Mouse (Mus musculus) left cerebral cortex, postnatal 14 days (tissue): ENCODE results near the gene Ttc33. TPM values are rescaled to one million over a fixed set of nuclear protein-coding genes. Genes with fewer than 3 reads are reported as not detected.

Experiments used
- DNase-seq, 2 experiments: peaks; one replicate each; pipeline ENCODE4 v3.0.0; 2021 to 2022; ENCODE audit warnings: low spot score in 2 of 2, mixed read lengths in 1 of 2
- intact Hi-C: fragments of 180-260 bp; cut with DNase I; formaldehyde crosslinking; loops from one replicate; pipeline ENCODE4 v1.15.1; 2025
- long read RNA-seq, 2 experiments: library from polyadenylated mRNA; stranded (forward); transcript quantifications; one replicate each; pipeline ENCODE4 v2.0.0; 2021
- total RNA-seq, 2 experiments: library from RNA; stranded (reverse); gene quantifications; 2 replicates each; pipeline ENCODE4 v1.2.3; 2021

The Ttc33 gene
- 10 to 100 TPM; 48.6 to 60.0 TPM for total RNA-seq
- long read RNA-seq, experiment 1, transcript Ttc33-203 (5 exons, 1,671 nt), result minor isoform, 17 of 57 reads
- long read RNA-seq, experiment 1, transcript Ttc33-201 (5 exons, 1,832 nt), result major isoform, 35 of 57 reads
- long read RNA-seq, experiment 1, partial matches to known transcripts, result 3 of 57 reads
- long read RNA-seq, experiment 1, other reads (novel, unspliced or antisense), result 1 of 57 reads
- long read RNA-seq, experiment 2, transcript Ttc33-201 (5 exons, 1,832 nt), result major isoform, 28 of 48 reads
- long read RNA-seq, experiment 2, transcript Ttc33-203 (5 exons, 1,671 nt), result minor isoform, 13 of 48 reads
- long read RNA-seq, experiment 2, partial matches to known transcripts, result 2 of 48 reads
- long read RNA-seq, experiment 2, other reads (novel, unspliced or antisense), result 4 of 48 reads

DNA sequence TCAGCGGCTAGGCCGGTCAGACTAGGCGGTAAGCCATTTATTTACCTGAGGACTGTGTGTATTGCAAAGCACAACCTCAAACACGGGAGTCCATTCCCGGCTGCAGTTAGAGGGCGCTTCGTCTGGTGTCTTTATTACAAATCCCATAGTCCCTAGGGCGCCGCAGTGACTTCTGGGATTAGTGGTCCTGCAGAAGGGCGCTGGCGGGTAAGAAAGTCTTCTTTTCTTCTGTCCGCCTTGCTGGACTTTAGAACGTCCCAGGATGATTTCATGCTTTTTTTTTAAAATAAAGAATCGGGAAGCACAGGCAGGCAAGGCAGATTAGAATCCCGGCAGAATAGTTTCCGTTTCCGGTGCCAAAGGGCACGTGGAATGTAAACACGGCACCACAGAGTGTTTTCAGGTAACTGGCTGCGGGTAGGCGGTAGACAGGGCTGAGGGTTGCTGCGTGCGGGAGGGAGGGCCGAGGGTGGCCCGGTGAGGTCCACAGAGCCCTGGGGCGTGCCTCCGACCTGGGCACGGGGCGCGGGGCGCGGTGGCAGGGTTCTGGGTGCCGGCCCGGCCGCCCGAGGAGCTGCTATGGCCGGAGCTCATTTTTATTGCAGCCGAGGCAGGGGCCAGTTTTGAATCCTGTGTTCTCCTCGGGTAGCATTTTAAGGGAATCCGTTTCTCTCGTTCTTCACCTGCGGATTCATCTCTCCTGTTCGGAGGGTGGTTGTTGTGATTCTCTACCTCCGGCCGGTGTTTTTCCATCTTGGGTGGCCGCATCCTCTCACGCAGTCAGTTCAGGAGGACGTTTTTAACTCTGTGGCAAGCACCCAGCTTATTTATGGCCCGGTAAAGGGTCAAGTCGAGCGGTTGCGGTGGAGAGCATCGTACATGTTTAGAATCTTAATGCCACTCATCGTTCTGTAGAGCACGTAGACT is at the start of gene Ttc33:
Gene Ttc33, plus strand, starts transcription at position 160 of the 927 bp plus-strand sequence.
- intact Hi-C loops, result loop anchor here (5.0 kb wide), 1 partner anchor 1022 kb away; no protein-coding TSS in a partner anchor
- DNase-seq, result peak; percentile 79 to 80

DNA sequence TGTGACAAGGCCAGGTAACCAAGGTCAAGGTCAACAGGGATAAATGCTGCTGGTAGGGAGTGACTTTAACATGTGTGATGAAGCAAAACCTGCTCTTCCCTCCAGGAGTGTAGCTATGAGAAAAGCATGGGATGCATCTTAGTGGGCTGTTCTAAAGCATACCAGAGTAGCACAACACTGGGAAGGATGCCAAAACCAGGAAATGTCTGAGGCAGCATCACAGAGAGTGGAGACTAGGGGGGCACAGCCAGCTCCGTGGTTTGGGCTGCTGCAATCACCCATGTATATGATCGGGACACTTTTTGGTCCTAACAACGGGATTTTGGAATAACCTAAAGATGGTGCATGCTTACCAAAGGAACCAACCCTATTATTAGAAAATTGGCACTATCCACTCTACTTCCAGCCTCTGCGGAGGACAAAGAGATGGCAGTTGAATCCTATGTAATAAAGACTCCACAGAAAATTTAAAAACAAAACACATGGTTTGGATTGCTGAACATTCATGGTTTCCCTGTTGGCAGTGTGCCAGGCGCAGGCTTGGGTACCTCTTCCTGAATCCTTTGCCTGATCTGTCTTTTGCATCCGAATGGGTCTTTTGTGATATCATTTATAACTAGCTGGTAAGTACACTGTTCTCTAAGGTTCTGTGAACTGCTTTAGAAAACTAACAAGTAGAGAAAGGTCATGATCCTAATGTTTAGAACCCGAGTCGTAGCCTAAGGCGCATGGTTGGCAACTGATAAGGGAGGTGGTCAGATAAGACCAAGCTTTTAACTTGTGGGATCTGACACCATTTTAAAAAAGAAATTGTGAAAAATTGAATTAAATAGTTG is 47.1 kb upstream of the Ttc33 start:
- DNase-seq, result peak; percentile 32 to 57
- intact Hi-C loops, result no loop called here

DNA sequence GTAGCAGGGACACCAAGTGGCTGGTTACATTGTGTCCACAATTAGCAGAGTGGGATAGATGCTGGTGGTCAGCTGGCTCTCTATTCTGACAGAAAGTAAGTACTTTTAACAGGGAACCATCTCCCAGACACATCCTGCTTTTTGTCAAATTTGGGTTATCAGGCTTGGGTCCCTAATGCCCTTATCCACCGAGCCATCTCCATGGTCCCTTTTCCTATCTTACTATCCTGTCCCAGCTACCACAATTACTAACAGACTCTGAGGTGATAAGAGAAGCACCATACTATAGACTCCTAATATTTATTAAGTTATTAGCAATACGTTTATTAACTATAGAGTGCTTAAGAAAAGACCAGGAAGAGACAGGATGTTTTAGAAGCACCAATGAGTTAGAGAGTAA is 46.0 kb upstream of the Ttc33 start:
- intact Hi-C loops, result no loop called here
- DNase-seq, result no peak

DNA sequence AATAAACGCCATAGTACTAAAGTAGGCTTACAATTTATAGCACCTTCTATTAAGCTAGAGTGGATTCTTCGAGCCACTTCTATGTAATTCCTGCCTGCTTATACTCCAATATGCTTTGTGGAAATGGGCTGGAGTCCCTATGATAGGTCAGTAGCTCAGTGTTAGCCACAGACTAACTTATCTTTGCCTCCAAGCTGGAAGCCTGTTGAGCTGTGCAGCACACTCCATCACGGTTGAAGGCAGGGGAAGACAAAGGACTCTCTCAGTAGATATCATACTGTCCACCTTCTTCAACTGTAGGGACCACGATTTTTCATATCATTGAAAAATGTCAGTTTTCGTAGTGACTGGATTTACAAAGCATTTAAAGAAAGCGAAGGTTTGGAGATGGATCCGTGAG is 45.5 kb upstream of the Ttc33 start:
- no peak for DNase-seq
- intact Hi-C loops, result no loop called here

DNA sequence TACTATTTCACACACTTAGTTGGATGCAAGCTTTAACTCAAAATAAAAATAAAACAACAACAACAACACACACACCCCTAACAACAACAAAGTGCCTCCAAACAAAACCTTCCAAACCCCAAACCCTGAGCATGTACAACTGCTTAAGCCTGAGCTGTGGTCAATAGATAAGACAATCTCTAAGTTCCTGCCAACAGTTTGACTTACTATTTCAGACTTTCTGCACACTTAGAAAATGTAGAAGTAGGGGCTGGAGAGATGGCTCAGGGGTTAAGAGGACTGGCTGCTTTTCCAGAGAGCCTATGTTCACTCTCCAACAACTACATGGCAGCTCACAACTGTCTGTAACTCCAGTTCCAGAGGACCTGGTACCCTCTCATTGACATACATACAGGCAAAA is 45.0 kb upstream of the Ttc33 start:
- DNase-seq, result no peak
- intact Hi-C loops, result no loop called here

DNA sequence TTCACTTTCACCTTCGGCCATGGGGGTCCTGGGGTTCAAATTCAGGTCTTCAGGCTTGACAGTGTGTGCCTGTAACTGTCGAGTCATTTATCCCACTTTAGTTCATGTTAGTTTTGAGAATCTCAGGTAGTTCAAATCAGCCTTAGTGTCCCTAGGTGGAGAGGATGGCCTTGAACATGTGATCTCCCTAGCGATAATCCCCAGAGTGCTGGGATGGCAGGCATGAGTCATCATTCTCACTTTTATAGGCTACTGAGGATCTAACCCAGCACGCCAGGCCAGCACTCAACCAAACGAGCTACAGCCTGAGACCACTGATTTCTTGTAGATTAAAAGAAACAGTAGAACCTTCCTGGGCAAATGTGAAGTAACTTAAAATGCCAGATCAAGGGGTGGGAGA is 43.3 kb upstream of the Ttc33 start:
- no peak for DNase-seq
- intact Hi-C loops, result no loop called here

DNA sequence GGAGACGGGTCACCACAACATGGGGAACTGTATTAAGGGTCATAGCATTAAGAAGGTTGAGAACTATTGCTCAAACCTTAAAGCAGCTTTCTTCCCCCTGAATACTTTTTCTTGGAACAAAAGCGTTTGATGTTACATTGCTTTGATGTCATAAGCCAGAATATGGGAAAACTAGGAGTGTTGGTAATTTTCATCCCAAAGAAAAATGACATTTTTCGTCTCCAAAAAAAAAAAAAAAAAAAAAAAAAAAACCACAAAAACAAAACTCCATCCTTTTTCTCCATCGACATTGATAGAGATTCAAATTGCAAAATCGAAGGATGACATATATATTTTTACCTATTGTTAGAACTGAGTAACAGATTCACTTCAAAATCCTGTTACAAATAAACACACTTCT is 42.6 kb upstream of the Ttc33 start:
- intact Hi-C loops, result no loop called here
- no peak for DNase-seq

DNA sequence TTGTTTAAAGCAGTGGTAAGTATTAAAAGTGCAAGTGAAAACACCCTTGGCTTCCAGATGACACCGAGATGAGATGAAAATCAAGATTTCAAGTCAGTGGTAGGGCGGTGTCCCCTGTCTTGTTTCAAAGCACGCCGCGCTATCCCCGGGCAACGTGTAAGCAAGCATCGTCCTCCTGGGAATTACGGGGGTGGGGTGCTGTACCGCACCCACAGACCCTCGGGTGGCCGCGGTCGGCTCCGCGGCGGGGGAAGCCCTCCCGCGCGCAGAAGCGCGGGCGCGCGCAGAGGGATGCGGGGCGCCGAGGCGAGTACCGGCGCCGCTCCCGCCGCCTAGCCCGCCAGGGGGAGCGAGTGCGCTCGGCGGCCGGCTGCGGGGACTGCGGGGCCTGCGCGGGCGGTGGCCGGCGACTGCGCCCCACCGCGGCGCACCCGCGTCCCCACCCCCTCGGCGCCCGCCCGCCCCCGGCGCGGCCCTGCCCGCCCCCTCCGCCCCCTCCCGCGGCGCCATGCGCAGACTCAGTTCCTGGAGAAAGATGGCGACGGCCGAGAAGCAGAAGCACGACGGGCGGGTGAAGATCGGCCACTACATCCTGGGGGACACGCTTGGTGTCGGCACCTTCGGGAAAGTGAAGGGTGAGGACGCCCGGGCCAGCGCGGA is 41.8 kb upstream of the Ttc33 start, which contains the start of gene Prkaa1:
Gene Prkaa1, plus strand, starts transcription at position 501 of the 660 bp plus-strand sequence.
- DNase-seq, result peak; percentile 53 to 70
- intact Hi-C loops, result no loop called here

DNA sequence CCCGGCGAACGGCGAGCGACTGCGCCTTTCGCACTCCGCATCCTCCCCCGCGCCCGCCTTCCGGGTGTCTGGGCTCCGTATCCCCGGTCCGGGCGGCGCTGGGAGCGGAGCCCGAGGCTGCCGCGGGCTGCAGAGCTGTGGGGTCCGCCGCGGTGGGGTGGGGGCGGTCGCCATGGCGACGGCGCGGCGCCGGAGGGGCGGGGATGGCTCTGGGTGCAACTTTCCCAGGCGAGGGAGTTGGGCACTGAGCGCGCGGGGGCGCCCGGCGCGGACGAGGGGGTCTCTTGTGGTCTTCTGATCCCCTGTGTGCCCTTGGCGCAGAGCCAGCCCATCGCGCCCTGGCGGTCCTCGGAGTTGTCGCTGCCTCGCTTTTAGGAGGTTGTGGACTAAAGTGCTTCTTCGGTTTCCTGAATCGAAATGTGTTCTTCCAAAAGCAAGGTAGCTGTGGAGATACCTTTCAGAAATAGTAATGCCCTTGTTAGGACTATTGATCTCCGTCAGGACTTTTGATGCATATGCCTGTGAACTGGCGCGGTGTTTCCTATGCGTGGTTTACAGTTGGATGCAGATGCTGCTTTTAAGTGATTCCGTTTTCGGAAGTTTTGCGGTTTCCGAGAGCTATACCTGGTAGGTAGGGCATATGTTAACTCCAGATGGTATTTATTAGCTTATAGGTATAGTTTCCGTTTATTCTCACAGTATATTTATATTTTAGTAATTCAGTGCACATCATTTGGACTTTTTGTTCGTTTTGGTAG is 41.1 kb upstream of the Ttc33 start:
- intact Hi-C loops, result no loop called here
- DNase-seq, result peak; percentile 58 to 69

DNA sequence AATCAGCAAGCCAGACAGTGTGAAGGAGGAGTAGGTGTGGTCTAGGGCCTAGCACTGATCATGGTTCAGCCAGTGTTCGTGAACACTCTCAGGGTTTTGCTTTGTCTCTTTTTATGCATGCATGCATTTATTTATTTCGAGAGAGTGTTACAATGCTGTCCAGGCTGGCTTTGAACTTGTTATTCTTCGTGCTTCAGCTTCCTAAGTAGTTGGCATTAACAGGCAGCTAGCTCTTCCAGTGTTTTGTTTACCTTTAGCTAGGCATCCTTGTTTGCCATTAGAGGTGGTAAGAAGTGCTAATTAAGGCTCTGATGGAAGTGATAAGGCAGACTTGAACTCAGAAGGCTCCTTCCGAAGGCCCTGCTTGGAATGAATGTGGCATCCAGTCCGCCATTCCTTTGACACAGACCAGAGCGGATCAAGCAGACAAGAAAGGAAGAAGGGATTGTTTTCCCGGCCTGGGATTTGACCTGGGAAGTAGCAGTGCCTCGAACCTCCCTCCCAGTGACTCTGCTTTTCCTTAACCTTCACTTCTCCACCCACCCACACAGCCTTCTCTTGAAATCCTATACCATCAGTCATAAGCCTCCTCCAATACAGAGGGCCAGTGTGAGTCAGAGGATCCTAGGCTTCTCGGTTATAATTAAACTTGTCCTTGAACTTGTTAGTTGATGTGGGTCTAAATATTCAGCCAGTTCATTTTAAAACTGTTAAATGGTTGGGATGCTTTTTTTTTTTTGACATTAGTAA is 40.0 kb upstream of the Ttc33 start:
- intact Hi-C loops, result no loop called here
- no peak for DNase-seq

DNA sequence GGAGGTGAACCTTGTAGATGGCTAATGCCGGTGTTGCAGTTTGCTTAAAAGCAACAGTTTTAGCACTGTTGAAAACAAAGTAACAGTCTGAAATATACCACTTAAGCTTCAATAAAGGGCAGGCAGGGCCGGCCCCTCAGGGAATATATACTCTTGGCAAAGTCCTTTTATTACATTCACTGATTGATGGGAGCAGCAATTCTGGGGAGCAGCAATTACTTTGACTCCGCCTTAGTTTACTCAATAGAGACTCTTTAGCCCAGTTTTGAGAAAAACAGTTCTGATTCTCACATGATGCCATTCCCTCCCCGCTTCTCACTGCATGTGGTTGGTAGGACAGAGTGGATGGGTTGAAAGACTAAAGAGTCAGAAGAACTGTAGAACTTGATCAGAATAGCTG is 36.1 kb upstream of the Ttc33 start:
- no peak for DNase-seq
- intact Hi-C loops, result no loop called here

DNA sequence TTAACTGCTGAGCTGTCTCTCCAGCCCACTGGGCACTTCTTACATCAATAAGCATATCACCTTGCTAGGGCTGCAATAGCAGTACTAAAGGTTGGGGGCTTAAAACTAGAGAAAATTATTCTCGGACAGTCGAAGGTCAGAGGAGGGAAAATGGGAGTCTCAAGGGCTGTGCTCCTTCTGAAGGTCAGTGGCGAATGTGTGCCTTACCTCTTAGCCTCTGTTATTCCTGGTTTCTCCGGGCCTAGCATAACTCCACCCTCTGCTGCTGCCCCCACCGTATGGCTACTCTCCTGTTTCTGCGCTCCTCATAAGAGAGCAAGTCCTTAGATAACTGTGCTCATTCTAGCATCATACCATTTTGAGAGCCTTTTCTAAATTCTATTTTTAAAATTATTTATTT is 33.2 kb upstream of the Ttc33 start:
- no peak for DNase-seq
- intact Hi-C loops, result no loop called here

DNA sequence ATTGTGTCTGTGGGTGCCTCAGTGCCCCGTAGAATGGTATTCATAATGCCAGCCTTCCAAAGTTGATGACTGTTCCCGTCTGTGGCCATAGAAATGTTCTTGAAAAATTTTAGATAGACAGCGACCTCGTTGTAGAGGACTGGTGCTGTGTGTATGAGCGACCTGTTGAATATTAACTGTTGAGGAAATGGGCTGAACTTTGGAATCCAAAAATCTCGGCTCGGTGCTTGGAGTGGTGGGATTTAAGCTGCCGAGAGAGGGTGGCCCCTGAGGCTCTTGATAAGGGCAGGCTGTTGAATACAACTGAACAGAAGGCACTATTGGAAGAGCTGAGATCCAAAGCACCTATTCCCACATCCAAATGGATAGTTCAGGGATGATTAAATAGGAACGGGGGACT is 30.7 kb upstream of the Ttc33 start:
- no peak for DNase-seq
- intact Hi-C loops, result no loop called here

DNA sequence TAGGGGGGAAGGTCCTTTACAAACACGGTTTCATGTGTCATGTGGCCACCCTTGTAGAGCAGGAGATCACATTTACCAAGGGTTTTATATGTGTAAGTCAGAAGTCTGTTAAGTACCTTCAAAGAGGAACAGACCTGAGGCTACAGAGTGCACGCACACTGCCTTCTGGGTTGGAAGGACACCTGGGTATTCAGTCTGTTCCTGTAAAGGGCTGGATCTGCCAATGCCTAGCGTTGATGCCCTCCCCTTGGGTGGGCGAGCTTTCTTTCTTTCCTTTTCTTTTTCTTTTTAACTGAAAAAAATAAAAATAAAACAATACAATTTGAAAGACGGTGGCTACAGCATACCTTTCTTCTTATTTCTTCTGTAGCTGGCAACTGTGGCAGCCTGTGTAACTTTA is 30.2 kb upstream of the Ttc33 start:
- intact Hi-C loops, result no loop called here

DNA sequence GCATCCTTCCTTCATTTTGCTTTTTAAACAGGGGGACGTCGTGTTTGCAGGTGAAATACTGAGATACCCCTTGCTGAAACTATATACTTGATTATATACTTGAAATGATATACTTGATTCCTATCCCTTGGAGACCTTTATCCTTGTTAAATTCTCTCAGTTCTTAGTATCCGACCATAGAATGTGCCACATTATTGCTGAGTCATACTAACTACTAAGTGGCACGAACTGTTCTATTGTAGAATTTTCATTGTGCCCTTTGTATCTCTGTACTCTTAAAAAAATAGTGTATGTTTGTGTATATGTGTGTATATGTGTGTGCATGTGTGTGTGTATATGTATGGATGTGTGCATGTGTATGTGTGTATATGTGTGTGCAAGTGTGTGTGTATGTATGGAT is 29.0 kb upstream of the Ttc33 start:
- intact Hi-C loops, result no loop called here
- no peak for DNase-seq

More for the DNA sequence above, 30.2 kb upstream of the Ttc33 start:
- DNase-seq, result no peak

DNA sequence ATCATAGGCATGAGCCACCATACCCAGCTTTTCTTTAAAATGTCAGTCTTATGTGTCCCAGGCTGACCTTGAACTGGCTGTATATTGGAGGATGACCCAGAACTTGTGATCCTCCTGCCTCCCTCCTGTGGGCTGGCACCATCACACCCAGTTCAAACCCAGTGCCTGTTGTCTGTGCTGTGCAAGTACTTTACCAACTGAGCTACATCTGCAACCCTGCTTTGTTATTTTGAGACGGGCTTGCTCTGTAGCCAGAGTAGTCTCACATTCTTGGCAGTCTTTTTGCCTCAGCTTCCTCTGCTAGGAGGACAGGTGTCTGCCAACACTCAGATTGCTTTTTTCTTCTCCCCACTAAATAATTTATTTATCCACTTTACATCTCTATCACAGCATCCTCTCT is 27.9 kb upstream of the Ttc33 start:
- DNase-seq, result no peak
- intact Hi-C loops, result no loop called here

DNA sequence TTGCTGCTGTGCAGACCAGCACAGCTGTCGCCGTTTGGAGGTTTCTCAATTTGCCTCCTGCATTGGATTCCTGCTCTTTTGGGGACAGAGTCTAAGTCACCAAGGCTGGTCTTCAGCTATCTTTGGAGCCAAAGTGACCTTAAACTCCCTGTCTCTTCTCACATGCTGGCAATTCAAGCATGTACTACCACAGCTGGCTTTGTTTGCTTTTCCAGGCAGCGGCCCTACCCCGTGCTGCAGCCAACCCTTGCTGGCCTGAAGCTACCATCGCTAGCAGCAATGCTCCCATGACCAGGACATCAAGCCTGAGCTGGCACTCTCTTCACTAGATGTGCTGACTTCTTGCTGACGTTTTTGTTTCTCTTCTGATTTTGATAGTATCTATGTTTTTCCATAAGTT is 26.5 kb upstream of the Ttc33 start:
- intact Hi-C loops, result no loop called here
- DNase-seq, result no peak
